Mouse (Mus musculus): Measurements from ENCODE around the gene Erbin.

DNA sequence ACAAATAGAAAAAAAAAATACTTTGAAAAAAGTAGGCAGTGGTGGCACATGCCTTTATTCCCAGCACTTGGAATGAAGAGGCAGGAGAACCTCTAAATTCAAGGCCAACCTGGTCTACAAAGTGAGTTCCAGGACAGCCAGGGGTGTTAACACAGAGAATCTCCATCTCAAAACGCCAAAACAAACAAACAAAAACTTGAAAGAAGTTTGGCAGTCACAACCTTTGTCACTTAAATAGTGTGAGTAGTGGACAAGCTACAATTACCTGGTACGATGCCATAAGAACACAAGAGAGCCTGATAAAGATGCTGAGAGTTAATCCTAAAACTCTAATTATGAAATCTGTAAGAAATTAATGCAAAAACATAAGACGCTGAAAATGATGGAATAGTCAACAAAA, 8.0 kb downstream of the Erbin start:
- TF ChIP-seq POLR2A (IDR thresholded peaks at IDR 0.05; ENCODE audit: control insufficient read depth, low read depth, low read length) (no peak), CTCF (IDR thresholded peaks at IDR 0.05; ENCODE audit: control insufficient read depth, insufficient read depth, insufficient replicate concordance, low read depth, low read length) (no peak)

Measured in testis, adult 2 months (tissue).